Mouse (Mus musculus) liver, adult 2 months (tissue): ENCODE data around the gene Ndc1. TPM values are rescaled to one million over a fixed set of nuclear protein-coding genes. Genes with fewer than 3 reads are reported as not detected.
"Not testable (repeated sequence)": the region's sequence is repeated elsewhere in the genome, so short reads cannot be mapped to it uniquely, and the experiment has no call there.

Experiments
- DNase-seq: peaks from one replicate; pipeline ENCODE4 v3.0.0-alpha.2; 2011; ENCODE audit warnings: low read depth, low spot score; ENCODE audit errors: extremely low read depth
- H3K27ac ChIP-seq: fragments of 200-500 bp; replicated peaks from 2 replicates; pipeline ENCODE4 v1.5.1; 2012; ENCODE audit warnings: low read depth, mild to moderate bottlenecking, control low read depth, inconsistent platforms, low read length; ENCODE audit not compliant: insufficient read depth
- H3K27me3 ChIP-seq: fragments of 200-500 bp; 2 replicates; pipeline ENCODE4 v1.6.1; 2012; ENCODE audit warnings: mild to moderate bottlenecking, moderate library complexity, low read length, inconsistent platforms; ENCODE audit not compliant: control insufficient read depth, insufficient read depth
- H3K36me3 ChIP-seq: fragments of 200-500 bp; 2 replicates; pipeline ENCODE4 v1.6.1; 2012; ENCODE audit warnings: low read length, inconsistent platforms; ENCODE audit not compliant: control insufficient read depth, insufficient read depth
- H3K4me1 ChIP-seq: fragments of 200-500 bp; 2 replicates; pipeline ENCODE4 v1.6.1; 2011; ENCODE audit warnings: low read length; ENCODE audit not compliant: control insufficient read depth, insufficient read depth
- H3K4me3 ChIP-seq: fragments of 200-500 bp; 2 replicates; pipeline ENCODE4 v1.5.1; 2011; ENCODE audit warnings: low read depth, mild to moderate bottlenecking, control low read depth, low read length, moderate library complexity; ENCODE audit not compliant: insufficient read depth
- H3K79me2 ChIP-seq: fragments of 200-500 bp; 2 replicates; pipeline ENCODE4 v1.6.1; 2012; ENCODE audit warnings: inconsistent platforms, mild to moderate bottlenecking, low read length, moderate library complexity; ENCODE audit not compliant: control insufficient read depth, insufficient read depth
- H3K9ac ChIP-seq: fragments of 200-500 bp; 2 replicates; pipeline ENCODE4 v1.6.1; 2012; ENCODE audit warnings: low read depth, mild to moderate bottlenecking, control low read depth, inconsistent platforms, low read length
- CTCF ChIP-seq: fragments of 200-500 bp; IDR thresholded peaks from 2 replicates; pipeline ENCODE4 v1.5.1; 2011; ENCODE audit warnings: low read depth, low read length, control low read depth
- POLR2A ChIP-seq: fragments of 200-500 bp; IDR thresholded peaks from 2 replicates; pipeline ENCODE4 v1.6.1; 2011; ENCODE audit warnings: low read length, control low read depth; ENCODE audit not compliant: insufficient read depth; ENCODE audit errors: extremely low read depth
- WGBS: fragments of 180-500 bp; shearing (Covaris S2); methylation state at CpG from one replicate; pipeline ENCODE4 v1.1.7; 2018; 5-methylcytosine and 5-hydroxymethylcytosine counted together
- polyA plus RNA-seq: library from polyadenylated mRNA; depleted of rRNA; stranded (reverse); fragments of >200 nt; gene quantifications from 2 replicates; pipeline ENCODE4 v1.2.3, GENCODE M21; 2012
- total RNA-seq: library from RNA; depleted of rRNA; stranded (reverse); fragments of >200 nt; gene quantifications from 2 replicates; pipeline ENCODE4 v1.2.3, GENCODE M21; 2014

Ndc1 gene
- total and polyA plus RNA-seq, 2 experiments = 5.3 to 7.0 TPM

DNA sequence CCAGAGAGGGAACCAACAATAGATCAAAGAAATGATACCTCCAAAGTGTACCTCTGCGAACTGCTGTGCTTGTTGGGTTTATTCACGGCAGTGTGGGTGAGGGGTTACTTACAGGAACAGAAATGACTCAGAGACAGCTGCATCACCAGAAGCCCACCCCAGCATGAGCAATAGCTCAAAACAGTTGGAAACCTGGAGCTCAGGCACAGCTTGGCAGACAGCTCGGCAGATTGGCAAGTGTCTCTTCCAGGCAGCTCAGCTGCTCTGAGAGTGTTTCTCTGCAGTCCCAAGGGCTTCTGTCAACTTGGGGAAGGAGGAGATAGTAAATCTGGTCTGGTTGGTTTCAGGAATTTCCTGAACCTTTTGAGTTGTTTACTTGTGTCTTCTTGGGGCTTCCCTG is 9.1 kb upstream of the Ndc1 start:
- WGBS = 96% methylated on average over 3 of the region's 3 CpGs
- TF ChIP-seq CTCF (no peak), POLR2A (no peak)

DNA sequence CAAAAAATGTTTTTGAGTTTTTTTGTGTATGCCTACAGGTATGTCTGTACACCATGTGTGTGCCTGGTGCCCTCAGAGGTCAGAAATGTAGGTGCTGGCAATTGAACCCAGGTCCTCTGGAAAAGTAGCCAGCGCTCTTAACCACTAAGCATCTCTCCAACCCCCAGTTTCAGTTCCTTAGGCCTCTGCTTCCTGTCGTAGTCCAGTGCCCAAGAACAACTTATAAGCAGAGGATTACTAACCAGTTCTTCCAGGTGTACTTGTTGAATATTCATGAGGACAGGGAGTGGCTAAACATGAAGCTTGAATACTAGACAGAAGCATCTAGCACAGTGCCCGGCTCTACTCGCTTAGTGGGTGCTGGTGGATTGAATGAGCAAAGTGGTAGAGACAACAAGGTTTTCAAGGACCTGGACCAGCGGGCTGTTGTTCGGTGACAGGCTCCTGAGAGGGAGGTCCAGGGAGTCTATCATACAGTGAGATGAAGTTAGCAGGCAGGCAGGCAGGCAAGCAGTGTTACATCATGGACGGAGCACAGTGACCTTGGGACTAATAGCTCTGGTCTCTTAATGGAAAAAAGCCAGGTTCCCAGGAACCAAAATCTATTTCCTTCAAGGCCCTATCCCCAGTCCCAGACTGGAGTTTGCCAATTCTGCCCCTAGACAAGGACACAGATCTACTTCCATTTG is 7.0 kb upstream of the Ndc1 start:
- H3K27me3 ChIP-seq = no peaks in the 10 kb centered on the region
- no peak overlapping the region for H3K27ac ChIP-seq
- TF ChIP-seq CTCF = no peak
- no peaks in the 10 kb centered on the region; the same call in 1 of the 2 replicates for H3K36me3 ChIP-seq
- H3K4me3 ChIP-seq = no peak overlapping the region
- WGBS = 89% methylated on average over 7 of the region's 7 CpGs
- no peaks in the 10 kb centered on the region for H3K79me2 ChIP-seq
- no peaks in the 10 kb centered on the region for H3K4me1 ChIP-seq
- no peak overlapping the region for H3K9ac ChIP-seq
- no peak for DNase-seq

More for the DNA sequence above, 9.1 kb upstream of the Ndc1 start:
- Histone ChIP-seq H3K79me2 (no peaks in the 10 kb centered on the region), H3K4me3 (no peak overlapping the region), H3K9ac (no peak overlapping the region), H3K36me3 (no peaks in the 10 kb centered on the region; the same call in 1 of the 2 replicates), H3K27me3 (no peaks in the 10 kb centered on the region), H3K4me1 (peaks cover 2% of the 10 kb centered on the region), H3K27ac (no peak overlapping the region)
- DNase-seq = no peak

GRCm38 (mm10) chr4:107362755-107363154 is 4.8 kb upstream of the Ndc1 start:
- TF ChIP-seq CTCF (no peak), POLR2A (no peak)
- Histone ChIP-seq H3K9ac (no peak overlapping the region), H3K27ac (no peak overlapping the region), H3K36me3 (no peaks in the 10 kb centered on the region; the same call in 1 of the 2 replicates), H3K4me1 (no peaks in the 10 kb centered on the region), H3K27me3 (no peaks in the 10 kb centered on the region), H3K4me3 (no peak overlapping the region), H3K79me2 (no peaks in the 10 kb centered on the region)
- DNase-seq = no peak
- 90% methylated on average over 4 of the region's 4 CpGs for WGBS

- no peak overlapping the region for H3K9ac ChIP-seq
- no peaks in the 10 kb centered on the region for H3K27me3 ChIP-seq
- H3K27ac ChIP-seq = no peak overlapping the region
- no peak for TF ChIP-seq POLR2A
- peak; percentile 16; the same call in 1 of the 2 replicates for TF ChIP-seq CTCF
- 83% methylated on average over 6 of the region's 6 CpGs for WGBS
- no peak for DNase-seq
- peaks cover 3% of the 10 kb centered on the region; the same call in 1 of the 2 replicates for H3K4me1 ChIP-seq
- H3K36me3 ChIP-seq = no peaks in the 10 kb centered on the region; the same call in 1 of the 2 replicates
- no peaks in the 10 kb centered on the region for H3K79me2 ChIP-seq
- no peak overlapping the region for H3K4me3 ChIP-seq
Measured at GRCm38 (mm10) chr4:107363573-107363972, 4.0 kb upstream of the Ndc1 start.

- 90% methylated on average over 5 of the region's 5 CpGs for whole genome bisulfite sequencing
- TF ChIP-seq POLR2A (no peak), CTCF (no peak)
Measured at GRCm38 (mm10) chr4:107364190-107364639, 3.4 kb upstream of the Ndc1 start.

DNA sequence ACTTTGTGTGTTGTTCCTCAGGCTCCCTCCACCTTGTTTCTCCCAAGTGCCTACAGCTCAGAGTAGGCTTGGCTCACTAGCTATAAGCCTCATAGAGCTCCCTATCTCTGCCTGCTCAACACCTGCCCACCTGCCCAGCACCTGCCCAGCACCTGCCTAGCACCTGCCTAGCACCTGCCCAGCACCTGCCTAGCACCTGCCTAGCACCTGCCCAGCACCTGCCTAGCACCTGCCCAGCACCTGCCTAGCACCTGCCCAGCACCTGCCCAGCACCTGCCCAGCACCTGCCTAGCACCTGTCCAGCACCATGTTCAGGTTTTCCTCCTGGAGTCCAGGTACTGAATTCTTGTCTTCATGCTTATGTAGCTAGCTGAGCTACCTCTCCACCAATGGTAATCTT is 1.2 kb upstream of the Ndc1 start:
- not testable (repeated sequence) for H3K79me2 ChIP-seq, H3K9ac ChIP-seq, H3K27me3 ChIP-seq, H3K4me1 ChIP-seq, H3K27ac ChIP-seq, H3K4me3 ChIP-seq, H3K36me3 ChIP-seq, DNase-seq

More at GRCm38 (mm10) chr4:107364190-107364639, 3.4 kb upstream of the Ndc1 start:
- no peaks in the 10 kb centered on the region for H3K79me2 ChIP-seq
- DNase-seq = no peak
- H3K9ac ChIP-seq = no peak overlapping the region
- H3K4me3 ChIP-seq = no peak overlapping the region
- no peaks in the 10 kb centered on the region; the same call in 1 of the 2 replicates for H3K36me3 ChIP-seq
- H3K4me1 ChIP-seq = peaks cover 3% of the 10 kb centered on the region; the same call in 1 of the 2 replicates
- H3K27me3 ChIP-seq = no peaks in the 10 kb centered on the region
- no peak overlapping the region for H3K27ac ChIP-seq
